Mouse (Mus musculus) MEL (cell line): Measurements from ENCODE around the gene Aip. TPM values are rescaled to one million over a fixed set of nuclear protein-coding genes. Genes with fewer than 3 reads are reported as not detected.

Experiments used
- DNase-seq: peaks from one replicate; pipeline ENCODE4 v3.0.0; 2011; ENCODE audit warnings: low read depth, low spot score
- H3K27ac ChIP-seq: 2 replicates; pipeline ENCODE4 v1.5.1; 2012; ENCODE audit warnings: low read depth, mild to moderate bottlenecking, control low read depth, low read length, moderate library complexity; ENCODE audit not compliant: control insufficient read depth
- H3K27me3 ChIP-seq, 2 experiments: fragments of 150-350 bp in 1 of 2; sonication (generic) in 1 of 2; 2 replicates each; pipeline ENCODE4 v1.6.1; 2012; ENCODE audit warnings: low read length in 2 of 2, mild to moderate bottlenecking in 2 of 2, improper control_type of control experiment in 1 of 2, moderate library complexity in 1 of 2; ENCODE audit not compliant: insufficient read depth in 2 of 2, control insufficient read depth in 1 of 2
- H3K36me3 ChIP-seq, 2 experiments: 2 replicates each; pipeline ENCODE4 v1.6.1; 2012 to 2014; ENCODE audit warnings: low read length in 2 of 2, improper control_type of control experiment in 1 of 2, inconsistent platforms in 1 of 2, mild to moderate bottlenecking in 1 of 2; ENCODE audit not compliant: insufficient read depth in 2 of 2, control insufficient read depth in 1 of 2
- H3K4me1 ChIP-seq, 2 experiments: fragments of 150-350 bp in 1 of 2; sonication (generic) in 1 of 2; 2 replicates each; pipeline ENCODE4 v1.6.1; 2012; ENCODE audit warnings: low read length in 2 of 2, improper control_type of control experiment in 1 of 2, mild to moderate bottlenecking in 1 of 2; ENCODE audit not compliant: insufficient read depth in 2 of 2, control insufficient read depth in 1 of 2
- H3K4me3 ChIP-seq, 2 experiments: fragments of 150-350 bp in 1 of 2; sonication (generic) in 1 of 2; 2 replicates each; pipeline ENCODE4 v1.5.1; 2012; ENCODE audit warnings: low read depth in 2 of 2, low read length in 2 of 2, mild to moderate bottlenecking in 2 of 2, moderate library complexity in 2 of 2, control low read depth in 1 of 2, improper control_type of control experiment in 1 of 2; ENCODE audit not compliant: control insufficient read depth in 1 of 2, insufficient read depth in 1 of 2
- H3K79me2 ChIP-seq: 2 replicates; pipeline ENCODE4 v1.6.1; 2012; ENCODE audit warnings: mild to moderate bottlenecking, low read length, moderate library complexity; ENCODE audit not compliant: control insufficient read depth, poor library complexity, insufficient read depth
- H3K9ac ChIP-seq: 2 replicates; pipeline ENCODE4 v1.6.1; 2012; ENCODE audit warnings: low read depth, mild to moderate bottlenecking, control low read depth, low read length, moderate library complexity; ENCODE audit not compliant: control insufficient read depth, poor library complexity, severe bottlenecking
- H3K9me3 ChIP-seq: fragments of 150-350 bp; sonication (generic); replicated peaks from 2 replicates; pipeline ENCODE4 v1.6.1; 2012; ENCODE audit warnings: mild to moderate bottlenecking, low read length, improper control_type of control experiment, moderate library complexity; ENCODE audit not compliant: insufficient read depth
- CTCF ChIP-seq, 3 experiments: IDR thresholded peaks in 2 of 3; conservative IDR thresholded peaks in 1 of 3; 2 replicates each; pipeline ENCODE4 v1.5.1; 2011 to 2012; ENCODE audit warnings: low read length in 3 of 3, low read depth in 2 of 3, mild to moderate bottlenecking in 2 of 3, improper control_type of control experiment in 1 of 3, inconsistent platforms in 1 of 3, mixed read lengths in 1 of 3, moderate library complexity in 1 of 3; ENCODE audit not compliant: control insufficient read depth in 1 of 3, insufficient read depth in 1 of 3, poor library complexity in 1 of 3, severe bottlenecking in 1 of 3
- ELF1 ChIP-seq: IDR thresholded peaks from 2 replicates; pipeline ENCODE4 v1.6.1; 2014; ENCODE audit warnings: low read depth, mild to moderate bottlenecking, inconsistent platforms, low read length, improper control_type of control experiment, moderate library complexity
- EP300 ChIP-seq, 2 experiments: IDR thresholded peaks; 2 replicates each; pipeline ENCODE4 v1.6.1; 2011; ENCODE audit warnings: improper control_type of control experiment in 2 of 2, low read length in 2 of 2, low read depth in 1 of 2, mild to moderate bottlenecking in 1 of 2
- ETS1 ChIP-seq: IDR thresholded peaks from 2 replicates; pipeline ENCODE4 v1.6.1; 2012; ENCODE audit warnings: low read depth, mild to moderate bottlenecking, inconsistent platforms, low read length, improper control_type of control experiment, moderate library complexity
- JUND ChIP-seq: IDR thresholded peaks from 2 replicates; pipeline ENCODE4 v1.6.1; 2011; ENCODE audit warnings: low read depth, mild to moderate bottlenecking, improper control_type of control experiment, low read length
- MAFK ChIP-seq: IDR thresholded peaks from 2 replicates; pipeline ENCODE4 v1.6.1; 2011; ENCODE audit warnings: low read depth, mild to moderate bottlenecking, low read length, improper control_type of control experiment, borderline replicate concordance
- MAZ ChIP-seq: IDR thresholded peaks from 2 replicates; pipeline ENCODE4 v1.6.1; 2012; ENCODE audit warnings: low read depth, mild to moderate bottlenecking, inconsistent platforms, low read length, improper control_type of control experiment
- MEF2A ChIP-seq: IDR thresholded peaks from 2 replicates; pipeline ENCODE4 v1.6.1; 2014; ENCODE audit warnings: low read depth, mild to moderate bottlenecking, inconsistent platforms, low read length, improper control_type of control experiment; ENCODE audit not compliant: poor library complexity, insufficient replicate concordance, severe bottlenecking; ENCODE audit errors: extremely low read depth
- MXI1 ChIP-seq: IDR thresholded peaks from 2 replicates; pipeline ENCODE4 v1.6.1; 2011; ENCODE audit warnings: mild to moderate bottlenecking, low read depth, low read length, improper control_type of control experiment
- MYB ChIP-seq: IDR thresholded peaks from 2 replicates; pipeline ENCODE4 v1.6.1; 2011; ENCODE audit warnings: mild to moderate bottlenecking, low read depth, low read length, improper control_type of control experiment
- MYC ChIP-seq: IDR thresholded peaks from 2 replicates; pipeline ENCODE4 v1.6.1; 2011; ENCODE audit warnings: low read depth, mild to moderate bottlenecking, low read length, improper control_type of control experiment, moderate library complexity
- POLR2A ChIP-seq, 2 experiments: IDR thresholded peaks; 2 replicates each; pipeline ENCODE4 v1.6.1; 2011 to 2012; ENCODE audit warnings: low read length in 2 of 2, mild to moderate bottlenecking in 2 of 2, control low read depth in 1 of 2, improper control_type of control experiment in 1 of 2, low read depth in 1 of 2, moderate library complexity in 1 of 2; ENCODE audit not compliant: control insufficient read depth in 1 of 2, insufficient read depth in 1 of 2, poor library complexity in 1 of 2
- POLR2AphosphoS5 ChIP-seq: IDR thresholded peaks from 2 replicates; pipeline ENCODE4 v1.6.1; 2012; ENCODE audit warnings: low read depth, borderline replicate concordance, mild to moderate bottlenecking, inconsistent platforms, low read length, moderate library complexity, mixed read lengths
- RCOR1 ChIP-seq: IDR thresholded peaks from 2 replicates; pipeline ENCODE4 v1.6.1; 2012; ENCODE audit warnings: low read depth, mild to moderate bottlenecking, inconsistent platforms, low read length, improper control_type of control experiment
- SIN3A ChIP-seq: IDR thresholded peaks from 2 replicates; pipeline ENCODE4 v1.6.1; 2012; ENCODE audit warnings: low read length, improper control_type of control experiment, inconsistent platforms
- SMC3 ChIP-seq: IDR thresholded peaks from 2 replicates; pipeline ENCODE4 v1.6.1; 2011; ENCODE audit warnings: low read depth, low read length, improper control_type of control experiment
- TAL1 ChIP-seq: IDR thresholded peaks from 2 replicates; pipeline ENCODE4 v1.6.1; 2012; ENCODE audit warnings: mild to moderate bottlenecking, inconsistent platforms, low read length, moderate library complexity, mixed read lengths
- TBP ChIP-seq: IDR thresholded peaks from 2 replicates; pipeline ENCODE4 v1.8.0; 2011; ENCODE audit warnings: low read depth, low read length, improper control_type of control experiment
- ZNF384 ChIP-seq: IDR thresholded peaks from 2 replicates; pipeline ENCODE4 v1.6.1; 2012; ENCODE audit warnings: low read depth, mild to moderate bottlenecking, inconsistent platforms, low read length, improper control_type of control experiment
- polyA plus RNA-seq, 2 experiments: library from polyadenylated mRNA; stranded (reverse) in 1 of 2; unstranded in 1 of 2; fragments of >175 nt in 1 of 2; fragments of >200 nt in 1 of 2; gene quantifications; 2 replicates each; pipeline versions ENCODE4 v1.2.1 to v1.2.4; 2012; ENCODE audit warnings: low replicate concordance in 2 of 2, low read depth in 1 of 2; ENCODE audit not compliant: insufficient read length in 2 of 2, insufficient read depth in 1 of 2, missing spikeins in 1 of 2
- total RNA-seq: library from RNA; depleted of rRNA; stranded (reverse); fragments of 300-350 nt; gene quantifications from 2 replicates; pipeline ENCODE4 v1.2.3, GENCODE M21; 2012

Aip gene
- total and polyA plus RNA-seq, 3 experiments: 37.8 to 101 TPM; not detected in 1

DNA sequence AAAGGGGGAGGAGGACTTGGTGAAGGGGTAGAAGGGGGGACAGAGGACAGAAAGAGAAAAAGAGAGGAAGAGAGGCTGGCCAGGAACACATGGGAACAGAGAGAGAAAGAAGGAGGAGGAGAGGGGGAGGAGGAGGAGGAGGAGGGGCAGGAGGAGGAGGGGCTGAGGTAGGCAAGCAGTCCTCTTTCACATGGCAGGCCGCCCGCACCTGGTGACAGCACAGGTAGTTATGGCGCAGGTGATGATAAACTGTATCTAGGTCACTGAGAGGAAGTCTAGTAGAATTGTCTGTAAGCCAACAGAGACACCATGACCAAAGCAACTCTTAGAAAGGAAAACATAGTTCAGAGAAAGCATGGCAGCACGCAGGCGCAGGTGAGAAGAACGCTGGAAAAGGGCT, 54.3 kb downstream of the Aip start:
- Histone ChIP-seq H3K4me1 (no peaks in the 10 kb centered on the region), H3K79me2 (no peaks in the 10 kb centered on the region), H3K27ac (no peak overlapping the region), H3K9ac (no peak overlapping the region), H3K36me3 (no peaks in the 10 kb centered on the region), H3K27me3 (peaks cover 9% of the 10 kb centered on the region in 2 experiments), H3K9me3 (no peaks in the 10 kb centered on the region), H3K4me3 (no peak overlapping the region)
- no peak for DNase-seq
- TF ChIP-seq MXI1 (no peak), MYB (no peak), MAZ (no peak)

DNA sequence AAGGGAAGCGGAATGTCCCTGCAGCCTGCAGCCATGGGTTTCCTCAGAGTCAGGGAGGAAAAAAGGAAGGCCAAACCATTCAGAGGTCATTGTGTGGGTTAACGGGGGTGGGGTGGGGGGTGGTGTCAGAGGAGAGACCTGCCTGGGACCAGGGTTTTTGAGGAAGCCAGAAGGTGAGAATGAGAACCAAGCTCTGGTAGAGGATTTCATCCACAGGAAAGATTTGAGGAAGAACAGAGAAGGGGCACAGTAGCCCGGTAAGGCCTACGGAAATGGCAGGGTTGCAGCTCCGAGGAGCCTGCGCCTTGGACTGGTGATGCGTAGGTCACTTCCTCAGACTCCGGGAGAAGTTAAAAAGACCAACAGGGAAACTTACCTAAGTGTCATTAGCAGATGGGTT, 54.9 kb downstream of the Aip start:
- H3K27ac ChIP-seq: no peak overlapping the region
- H3K4me3 ChIP-seq: no peak overlapping the region
- DNase-seq: no peak
- no peaks in the 10 kb centered on the region for H3K36me3 ChIP-seq
- no peaks in the 10 kb centered on the region for H3K9me3 ChIP-seq
- TF ChIP-seq TBP (no peak), EP300 (IDR thresholded peaks at IDR 0.05; ENCODE audit: low read depth in 1 of 2, low read length in 2 of 2) (no peak), ZNF384 (no peak), ETS1 (no peak), SMC3 (no peak), TAL1 (no peak), MYC (no peak), MAFK (no peak), MEF2A (no peak), RCOR1 (no peak), POLR2AphosphoS5 (no peak), JUND (no peak), ELF1 (no peak), SIN3A (no peak), CTCF (IDR thresholded peaks at IDR 0.05 in 2 of 3, conservative IDR thresholded peaks at IDR 0.05 in 1 of 3; ENCODE audit: control insufficient read depth in 1 of 3, insufficient read depth in 1 of 3, low read depth in 2 of 3, low read length in 3 of 3, poor library complexity in 1 of 3, severe bottlenecking in 1 of 3) (no peak), POLR2A (IDR thresholded peaks at IDR 0.05; ENCODE audit: control insufficient read depth in 1 of 2, insufficient read depth in 1 of 2, low read depth in 1 of 2, low read length in 2 of 2, poor library complexity in 1 of 2) (no peak), MXI1 (no peak)
- TF ChIP-seq, all 39 proteins: peak for 0
- Histone ChIP-seq H3K79me2 (no peaks in the 10 kb centered on the region), H3K9ac (no peak overlapping the region), H3K4me1 (no peaks in the 10 kb centered on the region), H3K27me3 (peaks cover 9% of the 10 kb centered on the region in 2 experiments)
